Mouse (Mus musculus) B cell, adult (primary cell): Measurements from ENCODE around the gene Ctrb1. TPM values are rescaled to one million over a fixed set of nuclear protein-coding genes. Genes with fewer than 3 reads are reported as not detected.

Experiments
- total RNA-seq: library from RNA; stranded (reverse); gene quantifications from 4 replicates; pipeline ENCODE4 v1.2.4, GENCODE M21; 2023; ENCODE audit not compliant: inconsistent age

The Ctrb1 gene
- 0.63 to 4.3 TPM (median 3.8 TPM) in 3 of 4 replicates, not detected in the other for total RNA-seq

GRCm38 (mm10) chr8:111690960-111691445, at the start of gene Ctrb1:
TSS of gene Ctrb1 (minus strand) at chr8:111691010.

DNA sequence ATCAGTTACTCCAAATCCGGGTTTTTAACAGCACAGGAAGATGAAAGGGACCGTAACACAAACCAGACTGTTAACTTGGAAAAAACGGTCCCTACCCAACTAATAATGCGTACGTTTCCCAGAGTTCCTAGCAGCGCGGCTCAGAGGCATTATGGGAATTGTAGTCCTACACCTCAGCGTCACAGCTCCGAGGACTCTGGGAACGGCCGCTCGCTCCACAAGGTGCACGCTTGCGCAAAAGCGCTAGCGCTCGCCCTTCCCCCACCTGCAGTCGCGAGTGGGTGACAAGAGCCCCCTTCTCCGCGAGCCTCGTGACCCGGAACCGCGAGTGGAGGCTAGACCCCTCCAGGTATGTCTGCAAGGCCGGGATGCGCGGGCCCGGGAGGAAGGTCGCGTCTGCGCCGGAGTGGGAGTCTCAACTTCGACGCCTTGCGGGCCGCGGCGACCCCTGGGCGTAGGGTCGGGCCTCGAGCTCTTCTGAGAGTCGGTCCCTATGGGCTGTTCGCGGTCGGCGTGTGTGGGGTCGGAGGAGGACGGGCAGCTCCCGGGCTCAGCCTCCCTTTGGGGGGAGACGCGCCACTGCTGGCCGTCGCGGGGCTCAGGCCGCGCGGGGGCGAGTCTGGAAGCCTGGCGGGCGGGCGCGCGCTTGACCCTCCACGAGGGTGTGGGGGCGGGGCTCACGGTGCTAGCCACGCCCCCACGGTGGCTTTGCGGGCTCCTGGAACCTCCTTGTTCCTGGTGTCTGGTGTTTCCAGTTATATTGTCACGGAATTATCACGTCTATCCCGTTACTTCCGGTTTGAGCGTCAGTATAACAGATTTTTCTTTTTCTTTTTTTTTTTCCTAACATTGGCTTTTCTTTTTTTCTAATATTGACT, 47.3 kb downstream of the Ctrb1 start, which contains the start of gene Zfp1:
Zfp1 (plus strand) TSS at position 138 of the 878 bp plus-strand sequence.

Other genes with a start within 250 kb of the Ctrb1 start
- 14.5 to 17.5 TPM (median 16.6 TPM) in 4 replicates for gene Wdr59, start 168.9 kb downstream of the Ctrb1 start, total RNA-seq
- 28.7 to 29.4 TPM (median 29.1 TPM) in 4 replicates for gene Znrf1, start 154.9 kb downstream of the Ctrb1 start, total RNA-seq
- gene Ldhd, start 60.6 kb downstream of the Ctrb1 start, total RNA-seq: 0.33 to 0.42 TPM (median 0.35 TPM) in 3 of 4 replicates, not detected in the other
- gene Zfp1, start 47.6 kb downstream of the Ctrb1 start, total RNA-seq: 31.9 to 35.3 TPM (median 32.6 TPM) in 4 replicates
- gene Bcar1, start 52.8 kb upstream of the Ctrb1 start, total RNA-seq: 0.22 to 0.39 TPM (median 0.28 TPM) in 4 replicates
- gene Cfdp1, start 163.3 kb upstream of the Ctrb1 start, total RNA-seq: 42.6 to 54.3 TPM (median 46.9 TPM) in 4 replicates
- gene Tmem170, start 185.7 kb upstream of the Ctrb1 start, total RNA-seq: 3.6 to 4.4 TPM (median 3.9 TPM) in 4 replicates
- gene Chst5, start 219.4 kb upstream of the Ctrb1 start, total RNA-seq: not detected in 4 replicates
- gene Tmem231, start 242.9 kb upstream of the Ctrb1 start, total RNA-seq: 3.3 to 4.3 TPM (median 3.6 TPM) in 4 replicates
- 116 to 129 TPM (median 120 TPM) in 4 replicates for gene Gabarapl2, start 249.7 kb upstream of the Ctrb1 start, total RNA-seq